Mouse (Mus musculus): Measurements from ENCODE around the gene Slc24a5. TPM values are rescaled to one million over a fixed set of nuclear protein-coding genes. Genes with fewer than 3 reads are reported as not detected.

Gene Slc24a5
- polyA plus RNA-seq, 2 experiments, result 2.0 to 7.0 TPM

GRCm38 (mm10) chr2:125031562-125032257 is 36.2 kb upstream of the Slc24a5 start:
- Histone ChIP-seq H3K27ac (no peak overlapping the region), H3K36me3 (replicated peaks; ENCODE audit: control insufficient read depth, insufficient read depth, low read depth) (no peaks in the 10 kb centered on the region), H3K4me2 (ENCODE audit: low read depth) (no peak overlapping the region), H3K4me1 (replicated peaks; ENCODE audit: control insufficient read depth in 2 of 2, insufficient read depth in 2 of 2, low read length in 1 of 2) (no peaks in the 10 kb centered on the region), H3K9me3 (ENCODE audit: control insufficient read depth, low read length) (no peaks in the 10 kb centered on the region), H3K9ac (replicated peaks) (no peak overlapping the region), H3K4me3 (ENCODE audit: insufficient read depth in 1 of 2, low read depth in 2 of 2, low read length in 2 of 2) (no peak overlapping the region), H3K27me3 (ENCODE audit: control insufficient read depth, insufficient read depth, low read length) (no peaks in the 10 kb centered on the region)
- TF ChIP-seq CTCF (IDR thresholded peaks at IDR 0.05; ENCODE audit: low read depth), result no peak
- no peak for TF ChIP-seq EP300 (IDR thresholded peaks at IDR 0.05; ENCODE audit: low read depth)
- DNase-seq (ENCODE audit: low read depth in 3 of 3, low spot score in 3 of 3) (no peak), ATAC-seq (ENCODE audit: insufficient read depth) (no peak)
- WGBS (ENCODE audit: insufficient replicate concordance), result 73% methylated on average over 12 of the region's 12 CpGs

GRCm38 (mm10) chr2:125032258-125032973 is 35.5 kb upstream of the Slc24a5 start:
- WGBS (ENCODE audit: insufficient replicate concordance), result 61% methylated on average over 17 of the region's 17 CpGs
- no peaks in the 10 kb centered on the region for H3K4me1 ChIP-seq (replicated peaks; ENCODE audit: control insufficient read depth in 2 of 2, insufficient read depth in 2 of 2, low read length in 1 of 2)
- H3K27me3 ChIP-seq (ENCODE audit: control insufficient read depth, insufficient read depth, low read length), result no peaks in the 10 kb centered on the region
- no peaks in the 10 kb centered on the region for H3K36me3 ChIP-seq (replicated peaks; ENCODE audit: control insufficient read depth, insufficient read depth, low read depth)
- no peak overlapping the region for H3K4me2 ChIP-seq (ENCODE audit: low read depth)
- DNase-seq (ENCODE audit: low read depth in 3 of 3, low spot score in 3 of 3) (no peak), ATAC-seq (ENCODE audit: insufficient read depth) (no peak)
- H3K9me3 ChIP-seq (ENCODE audit: control insufficient read depth, low read length), result no peaks in the 10 kb centered on the region
- no peak overlapping the region for H3K9ac ChIP-seq (replicated peaks)
- H3K27ac ChIP-seq, result no peak overlapping the region
- H3K4me3 ChIP-seq (ENCODE audit: insufficient read depth in 1 of 2, low read depth in 2 of 2, low read length in 2 of 2), result no peak overlapping the region
- TF ChIP-seq CTCF (IDR thresholded peaks at IDR 0.05; ENCODE audit: low read depth) (no peak), EP300 (IDR thresholded peaks at IDR 0.05; ENCODE audit: low read depth) (no peak)

GRCm38 (mm10) chr2:125033042-125033743 is 34.7 kb upstream of the Slc24a5 start:
- no peaks in the 10 kb centered on the region for H3K9me3 ChIP-seq (ENCODE audit: control insufficient read depth, low read length)
- no peaks in the 10 kb centered on the region for H3K36me3 ChIP-seq (replicated peaks; ENCODE audit: control insufficient read depth, insufficient read depth, low read depth)
- H3K4me1 ChIP-seq (replicated peaks; ENCODE audit: control insufficient read depth in 2 of 2, insufficient read depth in 2 of 2, low read length in 1 of 2), result no peaks in the 10 kb centered on the region
- ATAC-seq (ENCODE audit: insufficient read depth) (no peak), DNase-seq (ENCODE audit: low read depth in 3 of 3, low spot score in 3 of 3) (no peak)
- H3K4me2 ChIP-seq (ENCODE audit: low read depth), result no peak overlapping the region
- H3K27me3 ChIP-seq (ENCODE audit: control insufficient read depth, insufficient read depth, low read length), result no peaks in the 10 kb centered on the region
- no peak overlapping the region for H3K4me3 ChIP-seq (ENCODE audit: insufficient read depth in 1 of 2, low read depth in 2 of 2, low read length in 2 of 2)
- no peak for TF ChIP-seq CTCF (IDR thresholded peaks at IDR 0.05; ENCODE audit: low read depth)
- no peak overlapping the region for H3K27ac ChIP-seq
- WGBS (ENCODE audit: insufficient replicate concordance), result 61% methylated on average over 10 of the region's 10 CpGs
- H3K9ac ChIP-seq (replicated peaks), result no peak overlapping the region

GRCm38 (mm10) chr2:125055316-125055903 is 12.5 kb upstream of the Slc24a5 start:
- Histone ChIP-seq H3K4me2 (ENCODE audit: low read depth) (no peak overlapping the region), H3K4me3 (ENCODE audit: insufficient read depth in 1 of 2, low read depth in 2 of 2, low read length in 2 of 2) (no peak overlapping the region), H3K36me3 (replicated peaks; ENCODE audit: control insufficient read depth, insufficient read depth, low read depth) (no peaks in the 10 kb centered on the region), H3K27ac (no peak overlapping the region), H3K27me3 (ENCODE audit: control insufficient read depth, insufficient read depth, low read length) (no peaks in the 10 kb centered on the region), H3K9ac (replicated peaks) (no peak overlapping the region), H3K9me3 (ENCODE audit: control insufficient read depth, low read length) (no peaks in the 10 kb centered on the region), H3K4me1 (replicated peaks; ENCODE audit: control insufficient read depth in 2 of 2, insufficient read depth in 2 of 2, low read length in 1 of 2) (no peaks in the 10 kb centered on the region)
- no peak for DNase-seq (ENCODE audit: low read depth in 3 of 3, low spot score in 3 of 3)
- ATAC-seq (ENCODE audit: insufficient read depth), result no peak
- TF ChIP-seq EP300 (IDR thresholded peaks at IDR 0.05; ENCODE audit: low read depth) (no peak), CTCF (IDR thresholded peaks at IDR 0.05; ENCODE audit: low read depth) (peak; percentile 36)
- 68% methylated on average over 7 of the region's 7 CpGs for WGBS (ENCODE audit: insufficient replicate concordance)
